Mouse (Mus musculus): ENCODE results near the gene Odf3.

Gene Odf3

GRCm38 (mm10) chr7:140840750-140841735 lies 6.6 kb upstream of the Odf3 start:
- intact Hi-C loops (cut with DNase I), result loop anchor here (10.0 kb wide), 2 partner anchors 124 to 344 kb away; partner anchors contain the start of gene Ifitm1

GRCm38 (mm10) chr7:140843806-140844205 lies 3.8 kb upstream of the Odf3 start:
- intact Hi-C loops (cut with DNase I), result loop anchor here (1.0 to 10.0 kb wide), 4 partner anchors 59 to 341 kb away; partner anchors contain the start of gene Ifitm1

GRCm38 (mm10) chr7:140844905-140845665 lies 2.5 kb upstream of the Odf3 start, which contains the start of gene Scgb1c1:
Gene Scgb1c1, plus strand, starts transcription at chr7:140845547.
- intact Hi-C loops (cut with DNase I), result loop anchor here (1.0 to 10.0 kb wide), 4 partner anchors 58 to 340 kb away; partner anchors contain the start of gene Ifitm1

GRCm38 (mm10) chr7:140845683-140846082 lies 1.9 kb upstream of the Odf3 start:
- intact Hi-C loops (cut with DNase I), result loop anchor here (2.0 to 10.0 kb wide), 3 partner anchors 119 to 339 kb away; partner anchors contain the start of gene Ifitm1

- intact Hi-C loops (cut with DNase I), result loop anchor here (10.0 kb wide), 2 partner anchors 118 to 338 kb away; partner anchors contain the start of gene Ifitm1
These were observed 929 bp upstream of the Odf3 start for GRCm38 (mm10) chr7:140846676-140847075.

- intact Hi-C loops (cut with DNase I), result loop anchor here (10.0 kb wide), 2 partner anchors 116 to 336 kb away; partner anchors contain the start of gene Ifitm1
These were observed 986 bp downstream of the Odf3 start for GRCm38 (mm10) chr7:140848591-140848990.

- intact Hi-C loops (cut with DNase I), result no loop called here
These were observed 4.3 kb downstream of the Odf3 start for GRCm38 (mm10) chr7:140851916-140852315.

GRCm38 (mm10) chr7:140853386-140853785 lies 5.8 kb downstream of the Odf3 start:
- intact Hi-C loops (cut with DNase I), result no loop called here

GRCm38 (mm10) chr7:140854483-140854882 lies 6.9 kb downstream of the Odf3 start:
- intact Hi-C loops (cut with DNase I), result no loop called here

GRCm38 (mm10) chr7:140855181-140855580 lies 7.6 kb downstream of the Odf3 start:
- intact Hi-C loops (cut with DNase I), result no loop called here

- intact Hi-C loops (cut with DNase I), result no loop called here
These were observed 8.5 kb downstream of the Odf3 start, which contains the start of gene Gm45785 for GRCm38 (mm10) chr7:140855860-140856784. Gene Gm45785, minus strand, starts transcription at chr7:140856331.

GRCm38 (mm10) chr7:140856785-140857549 lies 9.4 kb downstream of the Odf3 start, which contains the start of gene Ric8a:
Gene Ric8a, plus strand, starts transcription at chr7:140856957.
- intact Hi-C loops (cut with DNase I), result no loop called here

GRCm38 (mm10) chr7:140857550-140858505 lies 10.2 kb downstream of the Odf3 start, which contains the start of gene Bet1l:
Gene Bet1l, minus strand, starts transcription at chr7:140857577.
- intact Hi-C loops (cut with DNase I), result no loop called here

- intact Hi-C loops (cut with DNase I), result no loop called here
These were observed 11.1 kb downstream of the Odf3 start for GRCm38 (mm10) chr7:140858746-140859145.

GRCm38 (mm10) chr7:140859997-140860396 lies 12.4 kb downstream of the Odf3 start:
- intact Hi-C loops (cut with DNase I), result no loop called here

GRCm38 (mm10) chr7:140860728-140861127 lies 13.1 kb downstream of the Odf3 start:
- intact Hi-C loops (cut with DNase I), result no loop called here

GRCm38 (mm10) chr7:140864761-140865160 lies 17.2 kb downstream of the Odf3 start:
- intact Hi-C loops (cut with DNase I), result no loop called here

GRCm38 (mm10) chr7:140874224-140874623 lies 26.6 kb downstream of the Odf3 start:
- intact Hi-C loops (cut with DNase I), result no loop called here

Measured in adrenal gland (tissue).